Mouse (Mus musculus): ENCODE data around the gene Nipsnap2.

- TF ChIP-seq EP300 (optimal IDR thresholded peaks at IDR 0.05) = no peak
- TF ChIP-seq CTCF (IDR thresholded peaks at IDR 0.05; ENCODE audit: low read depth) = no peak
Measured at GRCm38 (mm10) chr5:129756886-129757285, 32.0 kb downstream of the Nipsnap2 start.

Data from stomach, postnatal 0 days (tissue).